Mouse (Mus musculus): ENCODE measurements around the gene Gm42715.

DNA sequence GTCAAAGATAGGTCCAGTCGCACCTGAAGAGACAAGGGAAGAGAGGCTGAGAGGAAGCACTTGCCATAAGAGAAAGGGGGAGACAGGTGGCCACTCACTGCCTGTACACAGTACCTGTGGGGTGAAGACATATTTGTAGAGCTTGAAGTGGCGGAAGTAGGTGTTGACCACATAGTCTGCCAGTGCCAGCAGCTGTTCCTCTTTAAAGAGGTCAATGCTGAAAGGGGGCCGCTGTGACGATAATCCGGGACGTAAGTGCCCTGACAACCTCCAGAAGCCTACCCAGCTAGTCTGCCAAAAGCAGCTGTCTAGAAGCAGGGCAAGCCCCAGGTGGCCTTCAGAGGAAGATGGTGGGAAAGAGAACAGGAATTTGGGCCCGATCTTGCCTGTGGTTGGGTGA lies 65.6 kb downstream of the Gm42715 start:
- TF ChIP-seq GATA1 (IDR thresholded peaks at IDR 0.05; ENCODE audit: borderline replicate concordance, low read length) (no peak), FLI1 (IDR thresholded peaks at IDR 0.05; ENCODE audit: low read length) (no peak)
